18 mouse cellular contexts compared by ENCODE assay signal in the genomic region with DNA sequence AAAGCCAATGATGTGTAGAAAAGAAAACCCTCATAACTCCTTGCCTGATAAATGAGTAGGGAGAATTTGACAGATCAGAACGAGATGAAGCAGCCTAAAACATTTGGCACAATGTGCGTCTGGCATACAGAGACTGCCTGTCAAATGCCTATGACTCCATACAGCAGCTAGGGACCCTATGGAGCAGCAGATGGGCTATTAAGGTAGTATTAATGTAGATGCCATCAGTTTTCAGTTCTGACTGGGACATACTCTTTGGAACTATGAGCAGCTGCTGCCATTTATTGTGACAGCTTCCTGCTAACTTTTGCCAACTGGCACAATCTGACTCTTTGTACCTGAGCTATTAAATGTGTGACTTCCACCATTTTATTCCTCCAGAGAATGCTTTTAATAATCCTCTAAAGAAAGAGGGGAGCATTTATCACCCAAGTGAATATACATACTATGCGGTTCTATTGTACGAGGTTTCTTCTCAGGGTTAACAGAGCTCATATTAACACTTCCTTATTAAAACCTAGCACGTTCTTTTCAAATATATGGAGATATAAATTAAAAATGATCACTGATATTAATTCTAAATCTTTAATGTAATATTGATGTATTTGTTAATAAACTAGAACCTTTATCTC.
DNase-seq lines count a peak whose midpoint lies in the region; ATAC-seq and TF ChIP-seq lines count a peak whose summit lies in the region.
"Had no signal": no experiment of that assay in that cellular context is flagged by ENCODE, and none has a peak within 500 bp of the region (broad histone marks: within the 10 kb centered on the region; RNA-seq: fewer than 3 reads in every experiment).

No protein-coding gene starts in this region.

- no peaks in the 10 kb centered on the region for H3K27me3 ChIP-seq in hindbrain, embryonic 11.5 days (ENCODE audit: control insufficient read depth, insufficient read depth, low read length)
- no peaks in the 10 kb centered on the region for H3K27me3 ChIP-seq in hindbrain, embryonic 10.5 days (ENCODE audit: insufficient read depth, poor library complexity, severe bottlenecking)
- no peaks in the 10 kb centered on the region for H3K27me3 ChIP-seq in midbrain, embryonic 15.5 days (replicated peaks)
- H3K27me3 ChIP-seq: embryonic facial prominence, embryonic 12.5 days; liver, embryonic 15.5 days had no signal

- ATAC-seq in hindbrain, embryonic 11.5 days (ENCODE audit: low FRiP score): peak; percentile 63; the same call in 1 of the 2 replicates
- peak; percentile 85 for ATAC-seq in midbrain, embryonic 15.5 days (replicated peaks)
- ATAC-seq in granulocyte monocyte progenitor cell, adult 5-6 weeks (replicated peaks; ENCODE audit: poor library complexity, severe bottlenecking): no peak

- H3K4me1 ChIP-seq in hindbrain, embryonic 11.5 days (replicated peaks; ENCODE audit: control insufficient read depth, insufficient read depth, low read length): no peaks in the 10 kb centered on the region
- H3K4me1 ChIP-seq in hindbrain, embryonic 10.5 days (replicated peaks): no peaks in the 10 kb centered on the region
- no peaks in the 10 kb centered on the region for H3K4me1 ChIP-seq in midbrain, embryonic 15.5 days
- H3K4me1 ChIP-seq: embryonic facial prominence, embryonic 12.5 days; limb, embryonic 10.5 days; liver, embryonic 15.5 days had no signal

- no peak overlapping the region for H3K4me2 ChIP-seq in hindbrain, embryonic 11.5 days (replicated peaks; ENCODE audit: low read depth, low read length)
- no peak overlapping the region for H3K4me2 ChIP-seq in midbrain, embryonic 15.5 days
- H3K4me2 ChIP-seq: embryonic facial prominence, embryonic 12.5 days; liver, embryonic 15.5 days had no signal

- WGBS in hindbrain, embryonic 11.5 days: 81% methylated on average over 5 of the region's 5 CpGs
- WGBS in hindbrain, embryonic 10.5 days: 84% methylated on average over 5 of the region's 5 CpGs
- WGBS in midbrain, embryonic 15.5 days: 62% methylated on average over 5 of the region's 5 CpGs

- DNase-seq in hindbrain, embryonic 11.5 days (ENCODE audit: low spot score): no peak
- no peak for DNase-seq in hindbrain, embryonic 10.5 days (ENCODE audit: low spot score)
- peak; percentile 92 for DNase-seq in brain, embryonic 14.5 days (ENCODE audit: low read depth)
- DNase-seq in forelimb bud, embryonic 11.5 days (ENCODE audit: low read depth, low spot score): peak; percentile 11
- no peak for DNase-seq in Muller cell, postnatal 12 days (ENCODE audit: inconsistent ontology term)
- DNase-seq: B cell, adult 2 months; cerebellum, postnatal 36 days; gastrocnemius, adult 2 months; heart, adult 18-20 months; lung, postnatal 36 days; right cerebral cortex, postnatal 25 days; thymus, postnatal 36 days had no signal

- TF ChIP-seq CTCF in brain, embryonic 14.5 days (IDR thresholded peaks at IDR 0.05; ENCODE audit: borderline replicate concordance, extremely low read depth, insufficient read depth, insufficient read length): no peak

- no peak overlapping the region for H3K4me3 ChIP-seq in hindbrain, embryonic 11.5 days (ENCODE audit: low read depth, low read length)
- H3K4me3 ChIP-seq in hindbrain, embryonic 10.5 days: no peak overlapping the region
- H3K4me3 ChIP-seq in midbrain, embryonic 15.5 days: no peak overlapping the region
- H3K4me3 ChIP-seq: embryonic facial prominence, embryonic 12.5 days; gastrocnemius, adult 2 months; limb, embryonic 10.5 days; liver, embryonic 15.5 days had no signal

- no peak overlapping the region for H3K27ac ChIP-seq in hindbrain, embryonic 11.5 days (ENCODE audit: low read depth, low read length)
- H3K27ac ChIP-seq in hindbrain, embryonic 10.5 days: no peak overlapping the region
- no peak overlapping the region for H3K27ac ChIP-seq in midbrain, embryonic 15.5 days
- H3K27ac ChIP-seq: embryonic facial prominence, embryonic 12.5 days; gastrocnemius, adult 2 months; kidney, postnatal 0 days; limb, embryonic 10.5 days; liver, embryonic 15.5 days had no signal

- TF ChIP-seq POLR2A in brain, embryonic 14.5 days (IDR thresholded peaks at IDR 0.05; ENCODE audit: borderline replicate concordance, extremely low read depth, insufficient read depth, insufficient read length, poor library complexity, severe bottlenecking): no peak

- no peaks in the 10 kb centered on the region for H3K9me3 ChIP-seq in hindbrain, embryonic 11.5 days (ENCODE audit: control insufficient read depth, low read length)
- H3K9me3 ChIP-seq in hindbrain, embryonic 10.5 days: no peaks in the 10 kb centered on the region
- H3K9me3 ChIP-seq in midbrain, embryonic 15.5 days: no peaks in the 10 kb centered on the region
- H3K9me3 ChIP-seq: embryonic facial prominence, embryonic 12.5 days; limb, embryonic 10.5 days; liver, embryonic 15.5 days had no signal

- H3K9ac ChIP-seq in hindbrain, embryonic 11.5 days (ENCODE audit: low read depth, low read length): no peak overlapping the region
- H3K9ac ChIP-seq in midbrain, embryonic 15.5 days: no peak overlapping the region
- H3K9ac ChIP-seq: embryonic facial prominence, embryonic 12.5 days; liver, embryonic 15.5 days had no signal

- H3K36me3 ChIP-seq in hindbrain, embryonic 11.5 days (ENCODE audit: control insufficient read depth, insufficient read depth, low read length): no peaks in the 10 kb centered on the region
- no peaks in the 10 kb centered on the region for H3K36me3 ChIP-seq in hindbrain, embryonic 10.5 days
- no peaks in the 10 kb centered on the region for H3K36me3 ChIP-seq in midbrain, embryonic 15.5 days (replicated peaks)
- H3K36me3 ChIP-seq: embryonic facial prominence, embryonic 12.5 days; limb, embryonic 10.5 days; liver, embryonic 15.5 days had no signal

Comparison
In these comparisons a context has a peak if more than half of its experiments do, and no peak if none do; other contexts are left out.
1. DNase-seq: peak in brain, embryonic 14.5 days (single experiment) and forelimb bud, embryonic 11.5 days (single experiment); none in hindbrain, embryonic 11.5 days (single experiment), hindbrain, embryonic 10.5 days (single experiment) and Muller cell, postnatal 12 days (single experiment).